Mouse (Mus musculus): ENCODE results near the gene Cep112.

DNA sequence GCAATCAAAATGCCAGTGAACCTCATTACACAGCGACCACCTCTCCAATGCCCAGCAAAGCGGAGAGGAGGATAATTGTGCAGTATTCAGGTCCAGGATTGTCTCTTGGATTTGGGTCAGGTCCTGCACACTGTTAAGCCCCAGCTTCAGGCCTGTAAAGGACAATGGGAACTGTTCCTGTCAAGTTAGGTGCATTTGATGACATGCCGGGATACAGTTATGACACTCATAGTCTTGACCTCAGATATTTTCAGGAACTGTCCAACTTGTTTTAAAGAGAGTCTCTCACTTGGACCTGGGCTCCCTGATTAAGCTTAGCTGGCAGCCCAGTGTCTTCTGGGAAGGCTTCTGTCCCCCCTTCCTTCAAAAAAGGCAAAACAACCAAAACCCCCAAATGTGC is 1.1 kb downstream of the Cep112 start:
- TF ChIP-seq CTCF (IDR thresholded peaks at IDR 0.05; ENCODE audit: borderline replicate concordance, control insufficient read depth, extremely low read depth, insufficient read depth, low read length, poor library complexity) (no peak), POLR2A (IDR thresholded peaks at IDR 0.05; ENCODE audit: control insufficient read depth, extremely low read depth, insufficient read depth, low read length, poor library complexity) (no peak)
